Mouse (Mus musculus) gastrocnemius, adult 8-10 months (tissue): Measurements from ENCODE around the gene Mecom. TPM values are rescaled to one million over a fixed set of nuclear protein-coding genes. Genes with fewer than 3 reads are reported as not detected.
"Not testable (repeated sequence)": the region's sequence is repeated elsewhere in the genome, so short reads cannot be mapped to it uniquely, and the experiment has no call there.

Source experiments
- DNase-seq, 2 experiments: peaks; one replicate each; pipeline ENCODE4 v3.0.0; 2022; ENCODE audit warnings: low spot score in 2 of 2
- total RNA-seq, 4 experiments: library from RNA; stranded (reverse); gene quantifications; 2 replicates each; pipeline ENCODE4 v1.2.4; 2022

The Mecom gene
- total RNA-seq, 4 experiments from 2014 or later, result 4.8 to 9.5 (median 6.8) TPM

GRCm38 (mm10) chr3:30254451-30254850, 293.4 kb downstream of the Mecom start:
- no peak for DNase-seq

- DNase-seq, result no peak
Observed at GRCm38 (mm10) chr3:30253714-30254113, 294.1 kb downstream of the Mecom start.

- DNase-seq, result no peak
Observed at GRCm38 (mm10) chr3:30248656-30249384, 299.0 kb downstream of the Mecom start.

- no peak for DNase-seq
Observed at GRCm38 (mm10) chr3:30247256-30247655, 300.6 kb downstream of the Mecom start.

GRCm38 (mm10) chr3:30246431-30247041, 301.3 kb downstream of the Mecom start:
- DNase-seq, result no peak

GRCm38 (mm10) chr3:30245950-30246349, 301.9 kb downstream of the Mecom start:
- no peak for DNase-seq

- peak; percentile 4 to 24 for DNase-seq
Observed at GRCm38 (mm10) chr3:30244401-30244871, 303.4 kb downstream of the Mecom start.

- DNase-seq, result no peak
Observed at GRCm38 (mm10) chr3:30243776-30244275, 304.0 kb downstream of the Mecom start.

- DNase-seq, result no peak
Observed at GRCm38 (mm10) chr3:30239416-30239815, 308.4 kb downstream of the Mecom start.

- no peak for DNase-seq
Observed at GRCm38 (mm10) chr3:30237493-30237892, 310.3 kb downstream of the Mecom start.

GRCm38 (mm10) chr3:30234018-30234417, 313.8 kb downstream of the Mecom start:
- DNase-seq, result no peak

- no peak for DNase-seq
Observed at GRCm38 (mm10) chr3:30227964-30228670, 319.7 kb downstream of the Mecom start.

- no peak for DNase-seq
Observed at GRCm38 (mm10) chr3:30226928-30227370, 320.9 kb downstream of the Mecom start.

- DNase-seq, result not testable (repeated sequence)
Observed at GRCm38 (mm10) chr3:30225200-30225599, 322.6 kb downstream of the Mecom start.

GRCm38 (mm10) chr3:30220701-30221412, 327.0 kb downstream of the Mecom start:
- DNase-seq, result no peak

- no peak for DNase-seq
Observed at GRCm38 (mm10) chr3:30219891-30220290, 327.9 kb downstream of the Mecom start.

GRCm38 (mm10) chr3:30219190-30219884, 328.5 kb downstream of the Mecom start:
- DNase-seq, result no peak

GRCm38 (mm10) chr3:30214607-30215006, 333.2 kb downstream of the Mecom start:
- no peak for DNase-seq

GRCm38 (mm10) chr3:30213540-30214170, 334.2 kb downstream of the Mecom start:
- no peak for DNase-seq

- DNase-seq, result no peak
Observed at GRCm38 (mm10) chr3:30212802-30213201, 335.0 kb downstream of the Mecom start.
